Mouse (Mus musculus) embryonic facial prominence, embryonic 11.5 days (tissue): ENCODE results near the gene Akr1cl. TPM values are rescaled to one million over a fixed set of nuclear protein-coding genes. Genes with fewer than 3 reads are reported as not detected.
"Not testable (repeated sequence)": the region's sequence is repeated elsewhere in the genome, so short reads cannot be mapped to it uniquely, and the experiment has no call there.

Experiments
- ATAC-seq: fragments of 200-750 bp; cut with Nextera tagmentation; replicated peaks from 2 replicates; pipeline ENCODE4 v1.8.0; 2017; ENCODE audit warnings: low read depth; ENCODE audit not compliant: insufficient number of reproducible peaks, low FRiP score, low TSS enrichment
- DNase-seq: peaks from one replicate; pipeline ENCODE4 v3.0.0-alpha.2; 2015; ENCODE audit warnings: low spot score
- H3K27ac ChIP-seq: fragments of 300-500 bp; sonication (generic); replicated peaks from 2 replicates; pipeline ENCODE4 v1.5.1; 2014; ENCODE audit warnings: mild to moderate bottlenecking, low read depth, low read length, control low read depth
- H3K27me3 ChIP-seq: fragments of 300-500 bp; sonication (generic); 2 replicates; pipeline ENCODE4 v1.6.1; 2014; ENCODE audit warnings: mild to moderate bottlenecking, low read length, moderate library complexity, mixed read lengths; ENCODE audit not compliant: control insufficient read depth, insufficient read depth
- H3K36me3 ChIP-seq: fragments of 300-500 bp; sonication (generic); replicated peaks from 2 replicates; pipeline ENCODE4 v1.6.1; 2014; ENCODE audit warnings: low read depth, mild to moderate bottlenecking, low read length, moderate library complexity, mixed read lengths; ENCODE audit not compliant: control insufficient read depth, insufficient read depth
- H3K4me1 ChIP-seq: fragments of 300-500 bp; sonication (generic); 2 replicates; pipeline ENCODE4 v1.6.1; 2014; ENCODE audit warnings: low read length, mixed read lengths; ENCODE audit not compliant: control insufficient read depth, insufficient read depth
- H3K4me2 ChIP-seq: fragments of 300-500 bp; sonication (generic); 2 replicates; pipeline ENCODE4 v1.6.1; 2014; ENCODE audit warnings: low read depth, mild to moderate bottlenecking, control low read depth, low read length, moderate library complexity
- H3K4me3 ChIP-seq: fragments of 300-500 bp; sonication (generic); 2 replicates; pipeline ENCODE4 v1.5.1; 2014; ENCODE audit warnings: low read depth, low read length, control low read depth
- H3K9ac ChIP-seq: fragments of 300-500 bp; sonication (generic); replicated peaks from 2 replicates; pipeline ENCODE4 v1.6.1; 2014; ENCODE audit warnings: mild to moderate bottlenecking, control low read depth, low read length
- H3K9me3 ChIP-seq: fragments of 300-500 bp; sonication (generic); replicated peaks from 2 replicates; pipeline ENCODE4 v1.6.1; 2016; ENCODE audit warnings: mild to moderate bottlenecking, low read length, inconsistent platforms, mixed read lengths; ENCODE audit not compliant: control insufficient read depth
- WGBS: fragments of 180-500 bp; shearing (Covaris S2); extraction: QIAGEN DNeasy Blood & Tissue Kit; methylation state at CpG from one replicate; pipeline ENCODE4 v1.1.7; 2014; 5-methylcytosine and 5-hydroxymethylcytosine counted together
- polyA plus RNA-seq: library from polyadenylated mRNA; unstranded; fragments of >200 nt; fragmentation: Nextera tagmentation; extraction: Ambion mirVana; gene quantifications from 2 replicates; pipeline ENCODE4 v1.2.1, GENCODE M21; 2014

The Akr1cl gene
- polyA plus RNA-seq, 1 experiment from 2014 or later, result 1.0 TPM

- no peaks in the 10 kb centered on the region for H3K4me1 ChIP-seq
Measured at GRCm38 (mm10) chr1:65051696-65052095, 19.1 kb upstream of the Akr1cl start.

DNA sequence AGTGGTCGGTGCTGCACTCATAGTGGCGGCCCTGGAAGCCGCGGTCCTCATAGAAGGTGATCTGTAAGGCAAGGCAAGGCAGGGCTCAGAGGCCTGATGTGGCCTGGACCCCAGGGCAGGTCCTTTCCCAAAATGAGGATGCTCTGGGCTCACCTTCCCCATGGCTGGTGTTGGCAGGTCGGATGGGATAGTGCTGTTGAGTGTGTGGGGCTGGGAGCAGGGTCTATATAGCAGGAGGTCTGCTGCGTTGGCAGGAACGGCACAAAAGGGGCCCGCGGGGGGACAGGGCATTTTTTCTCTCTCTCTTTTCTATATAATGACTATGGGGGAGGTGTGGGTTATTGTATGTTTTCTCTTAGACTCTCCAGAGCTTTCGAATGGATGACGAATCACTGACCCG lies 18.4 kb upstream of the Akr1cl start, which contains the start of gene Cryge:
TSS of gene Cryge (minus strand) at position 198 of the 400 bp plus-strand sequence.
- not testable (repeated sequence) for H3K4me1 ChIP-seq, ATAC-seq, H3K9ac ChIP-seq, H3K4me2 ChIP-seq, H3K4me3 ChIP-seq, DNase-seq, H3K27ac ChIP-seq, H3K9me3 ChIP-seq, H3K27me3 ChIP-seq, H3K36me3 ChIP-seq
- WGBS, result 82% methylated on average over 10 of the region's 12 CpGs

More at GRCm38 (mm10) chr1:65051696-65052095, 19.1 kb upstream of the Akr1cl start:
- ATAC-seq (no peak), DNase-seq (no peak)
- WGBS, result 58% methylated on average over 7 of the region's 7 CpGs
- H3K4me2 ChIP-seq, result no peak overlapping the region
- H3K27ac ChIP-seq, result no peak overlapping the region
- H3K27me3 ChIP-seq, result no peaks in the 10 kb centered on the region
- H3K36me3 ChIP-seq, result no peaks in the 10 kb centered on the region
- H3K9ac ChIP-seq, result no peak overlapping the region
- no peak overlapping the region for H3K4me3 ChIP-seq
- H3K9me3 ChIP-seq, result no peaks in the 10 kb centered on the region

DNA sequence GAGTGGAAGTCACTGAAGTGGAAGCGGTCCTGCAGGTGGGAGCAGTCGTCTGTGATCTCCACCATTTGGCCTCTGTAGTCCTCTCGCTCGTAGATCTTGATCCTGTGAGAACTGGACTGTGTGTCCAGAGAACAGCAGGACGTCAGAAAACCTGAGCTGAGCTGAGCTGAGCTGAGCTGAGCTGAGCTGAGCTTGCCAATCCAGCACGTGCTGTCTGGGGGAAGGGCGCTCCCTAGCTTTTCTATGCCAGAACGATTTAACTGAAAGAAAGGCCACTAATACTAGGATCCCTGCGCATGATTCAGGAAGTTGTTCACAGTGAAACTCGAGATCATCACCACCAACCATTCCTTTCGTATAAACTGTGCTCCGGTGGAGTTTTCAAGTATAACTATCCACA lies 16.2 kb upstream of the Akr1cl start:
- H3K9me3 ChIP-seq, result no peaks in the 10 kb centered on the region
- no peak overlapping the region for H3K4me3 ChIP-seq
- no peaks in the 10 kb centered on the region for H3K36me3 ChIP-seq
- no peak overlapping the region for H3K4me2 ChIP-seq
- no peak overlapping the region for H3K9ac ChIP-seq
- no peaks in the 10 kb centered on the region for H3K27me3 ChIP-seq
- H3K4me1 ChIP-seq, result no peaks in the 10 kb centered on the region
- peak; percentile 14 for DNase-seq
- no peak overlapping the region for H3K27ac ChIP-seq
- 51% methylated on average over 12 of the region's 12 CpGs for WGBS
- peak; percentile 58; the same call in 1 of the 2 replicates for ATAC-seq

DNA sequence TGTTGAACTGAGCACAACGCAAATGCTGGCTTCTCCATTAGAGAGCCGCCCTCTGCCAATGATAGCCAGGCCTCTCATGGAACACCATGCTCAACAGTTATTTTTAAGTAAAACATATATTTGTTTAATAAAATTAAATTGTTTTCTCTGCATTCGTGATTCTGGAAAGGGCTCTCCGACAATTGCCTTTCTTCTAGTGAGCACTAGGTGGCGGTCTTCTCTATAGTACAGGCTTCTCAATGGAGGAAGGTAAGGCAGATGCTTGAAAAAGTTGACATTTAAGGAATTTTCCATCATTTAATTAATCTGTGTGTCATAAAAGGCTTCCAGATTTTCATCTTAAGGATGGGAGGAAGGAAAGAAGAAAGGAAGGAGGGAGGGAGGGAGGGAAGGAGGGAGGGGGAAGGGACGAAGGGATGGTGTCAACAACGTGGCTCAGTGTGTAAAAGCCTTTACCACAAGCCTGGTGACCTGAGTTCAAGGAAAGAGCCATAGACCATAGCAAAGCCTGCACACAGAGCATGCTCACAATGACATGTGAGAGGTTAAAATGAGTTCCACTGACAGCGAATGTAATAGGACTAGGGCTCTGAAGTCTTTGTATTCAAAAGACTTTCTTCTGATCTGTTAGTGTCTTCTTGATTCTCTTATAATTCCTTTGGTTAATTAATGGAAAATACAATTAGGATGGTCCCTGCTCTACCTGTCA lies 14.0 kb upstream of the Akr1cl start:
- DNase-seq, result peak; percentile 66
- WGBS, result 38% methylated on average over 8 of the region's 8 CpGs

GRCm38 (mm10) chr1:65043433-65043832 lies 10.9 kb upstream of the Akr1cl start:
- no peak for DNase-seq
- no peak overlapping the region for H3K4me3 ChIP-seq
- H3K27me3 ChIP-seq, result no peaks in the 10 kb centered on the region; the same call in 1 of the 2 replicates
- ATAC-seq, result no peak
- H3K4me2 ChIP-seq, result no peak overlapping the region
- 90% methylated on average over 2 of the region's 2 CpGs for WGBS
- H3K4me1 ChIP-seq, result no peaks in the 10 kb centered on the region
- no peak overlapping the region for H3K27ac ChIP-seq
- H3K9me3 ChIP-seq, result no peaks in the 10 kb centered on the region
- no peaks in the 10 kb centered on the region for H3K36me3 ChIP-seq
- no peak overlapping the region for H3K9ac ChIP-seq

More for the DNA sequence above, 14.0 kb upstream of the Akr1cl start:
- H3K36me3 ChIP-seq, result no peaks in the 10 kb centered on the region
- no peak overlapping the region for H3K4me2 ChIP-seq
- no peak overlapping the region for H3K9ac ChIP-seq
- no peak overlapping the region for H3K27ac ChIP-seq
- H3K27me3 ChIP-seq, result no peaks in the 10 kb centered on the region; the same call in 1 of the 2 replicates
- no peaks in the 10 kb centered on the region for H3K4me1 ChIP-seq
- H3K4me3 ChIP-seq, result no peak overlapping the region
- no peaks in the 10 kb centered on the region for H3K9me3 ChIP-seq
- no peak for ATAC-seq

DNA sequence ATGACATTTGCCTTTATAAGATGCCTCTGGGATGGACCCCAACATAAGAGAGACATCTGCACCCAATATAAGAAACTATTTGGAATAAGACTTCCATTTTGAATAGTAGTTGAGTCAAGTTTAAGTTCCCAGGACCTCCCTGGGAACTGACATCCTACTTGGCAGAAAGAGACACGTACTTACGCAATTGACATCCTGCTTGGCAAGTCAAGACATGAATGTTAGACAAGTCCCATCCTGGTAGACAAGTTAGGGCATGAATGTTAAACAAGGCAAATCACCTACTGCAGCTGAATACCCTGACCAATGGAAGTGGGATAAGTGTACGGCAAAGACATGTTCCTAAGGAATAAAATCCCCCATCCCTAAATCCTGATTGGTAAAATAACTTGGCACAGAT lies 9.3 kb upstream of the Akr1cl start:
- 96% methylated on average over 3 of the region's 3 CpGs for WGBS
- ATAC-seq, result no peak
- H3K27ac ChIP-seq, result no peak overlapping the region

DNA sequence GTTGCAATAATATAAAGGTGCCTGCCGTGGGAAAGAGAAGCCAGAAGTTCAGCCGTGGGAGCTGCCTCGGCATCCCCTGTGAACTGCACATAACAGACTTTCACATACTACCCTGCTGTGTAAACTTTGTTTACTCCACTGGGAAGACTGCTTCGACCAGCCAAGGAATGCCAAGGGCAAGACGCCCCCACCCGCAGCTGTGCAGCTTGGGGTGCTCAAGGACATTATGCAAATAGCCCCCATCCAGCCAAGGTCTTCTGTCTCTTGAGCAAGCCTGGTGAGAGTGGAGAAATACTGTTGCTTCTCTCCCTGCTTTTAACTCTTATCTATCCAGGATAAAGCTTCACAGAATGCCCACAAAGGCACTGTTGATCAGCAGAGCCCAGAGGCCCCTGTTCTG lies 8.2 kb upstream of the Akr1cl start:
- Histone ChIP-seq H3K4me1 (no peaks in the 10 kb centered on the region), H3K4me2 (no peak overlapping the region), H3K4me3 (no peak overlapping the region), H3K9ac (no peak overlapping the region), H3K27ac (no peak overlapping the region), H3K27me3 (no peaks in the 10 kb centered on the region; the same call in 1 of the 2 replicates), H3K36me3 (no peaks in the 10 kb centered on the region), H3K9me3 (no peaks in the 10 kb centered on the region)
- DNase-seq (no peak), ATAC-seq (no peak)
- WGBS, result 83% methylated on average over 6 of the region's 6 CpGs

More for the DNA sequence above, 9.3 kb upstream of the Akr1cl start:
- Histone ChIP-seq H3K4me1 (no peaks in the 10 kb centered on the region), H3K9me3 (no peaks in the 10 kb centered on the region), H3K4me2 (no peak overlapping the region), H3K36me3 (no peaks in the 10 kb centered on the region), H3K27me3 (no peaks in the 10 kb centered on the region; the same call in 1 of the 2 replicates), H3K4me3 (no peak overlapping the region), H3K9ac (no peak overlapping the region)
- DNase-seq, result no peak

DNA sequence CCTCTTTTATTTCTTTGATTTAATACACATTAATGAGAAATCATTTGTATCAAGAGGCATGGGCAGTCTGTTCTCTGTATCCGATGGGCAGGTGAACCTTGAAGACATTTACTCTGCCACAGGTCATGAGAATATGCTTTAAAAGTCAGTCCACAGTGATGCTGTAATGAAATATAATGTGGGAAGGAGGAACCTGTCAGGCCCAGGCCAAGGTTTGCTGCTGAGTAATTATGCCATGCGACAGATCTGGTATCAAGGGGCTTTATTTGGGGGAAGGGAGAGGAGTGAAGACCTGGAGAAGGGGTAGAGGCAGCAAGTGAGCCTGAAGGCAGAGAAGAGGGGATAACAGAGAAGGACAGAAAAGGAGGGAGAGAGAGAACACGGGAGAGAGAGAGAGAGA lies 7.1 kb upstream of the Akr1cl start:
- no peak for DNase-seq
- no peak for ATAC-seq
- Histone ChIP-seq H3K27ac (no peak overlapping the region), H3K27me3 (no peaks in the 10 kb centered on the region; the same call in 1 of the 2 replicates), H3K9ac (no peak overlapping the region), H3K4me2 (no peak overlapping the region), H3K9me3 (no peaks in the 10 kb centered on the region), H3K4me3 (no peak overlapping the region), H3K4me1 (no peaks in the 10 kb centered on the region), H3K36me3 (no peaks in the 10 kb centered on the region)
- WGBS, result 78% methylated on average over 3 of the region's 3 CpGs
